Mouse (Mus musculus): Measurements from ENCODE around the gene Epha4.

Gene Epha4

GRCm38 (mm10) chr1:77484766-77485596 is 29.9 kb downstream of the Epha4 start:
- DNase-seq (ENCODE audit: extremely low read depth, low read depth), result no peak

GRCm38 (mm10) chr1:77475808-77476413 is 39.0 kb downstream of the Epha4 start:
- DNase-seq (ENCODE audit: extremely low read depth, low read depth), result no peak

GRCm38 (mm10) chr1:77473446-77474376 is 41.2 kb downstream of the Epha4 start:
- DNase-seq (ENCODE audit: extremely low read depth, low read depth), result no peak

GRCm38 (mm10) chr1:77472566-77472965 is 42.3 kb downstream of the Epha4 start:
- DNase-seq (ENCODE audit: extremely low read depth, low read depth), result no peak

- DNase-seq (ENCODE audit: extremely low read depth, low read depth), result no peak
Measured at GRCm38 (mm10) chr1:77471447-77471846, 43.4 kb downstream of the Epha4 start.

GRCm38 (mm10) chr1:77471037-77471436 is 43.9 kb downstream of the Epha4 start:
- DNase-seq (ENCODE audit: extremely low read depth, low read depth), result no peak

GRCm38 (mm10) chr1:77468717-77469314 is 46.1 kb downstream of the Epha4 start:
- no peak for DNase-seq (ENCODE audit: extremely low read depth, low read depth)

- no peak for DNase-seq (ENCODE audit: extremely low read depth, low read depth)
Measured at GRCm38 (mm10) chr1:77465524-77465923, 49.4 kb downstream of the Epha4 start.

GRCm38 (mm10) chr1:77464108-77464507 is 50.8 kb downstream of the Epha4 start:
- DNase-seq (ENCODE audit: extremely low read depth, low read depth), result no peak

- no peak for DNase-seq (ENCODE audit: extremely low read depth, low read depth)
Measured at GRCm38 (mm10) chr1:77461877-77462615, 52.8 kb downstream of the Epha4 start.

- DNase-seq (ENCODE audit: extremely low read depth, low read depth), result no peak
Measured at GRCm38 (mm10) chr1:77460831-77461629, 53.9 kb downstream of the Epha4 start.

GRCm38 (mm10) chr1:77458751-77459385 is 56.0 kb downstream of the Epha4 start:
- no peak for DNase-seq (ENCODE audit: extremely low read depth, low read depth)

- DNase-seq (ENCODE audit: extremely low read depth, low read depth), result no peak
Measured at GRCm38 (mm10) chr1:77457446-77457800, 57.5 kb downstream of the Epha4 start.

GRCm38 (mm10) chr1:77456695-77457445 is 58.0 kb downstream of the Epha4 start:
- no peak for DNase-seq (ENCODE audit: extremely low read depth, low read depth)

- DNase-seq (ENCODE audit: extremely low read depth, low read depth), result no peak
Measured at GRCm38 (mm10) chr1:77453811-77454210, 61.1 kb downstream of the Epha4 start.

- DNase-seq (ENCODE audit: extremely low read depth, low read depth), result no peak
Measured at GRCm38 (mm10) chr1:77452721-77453120, 62.2 kb downstream of the Epha4 start.

GRCm38 (mm10) chr1:77451541-77451940 is 63.3 kb downstream of the Epha4 start:
- DNase-seq (ENCODE audit: extremely low read depth, low read depth), result no peak

- DNase-seq (ENCODE audit: extremely low read depth, low read depth), result no peak
Measured at GRCm38 (mm10) chr1:77450201-77450600, 64.7 kb downstream of the Epha4 start.
